Mouse (Mus musculus): ENCODE results near the gene Ofcc1.

- TF ChIP-seq CTCF (IDR thresholded peaks at IDR 0.05; ENCODE audit: low read depth, low read length): no peak
- no peak for TF ChIP-seq EP300 (IDR thresholded peaks at IDR 0.05; ENCODE audit: insufficient read depth, low read depth, low read length)
- no peak for TF ChIP-seq POLR2A (IDR thresholded peaks at IDR 0.05; ENCODE audit: insufficient read depth, low read length)
Observed at GRCm38 (mm10) chr13:40076236-40076635, 285.0 kb downstream of the Ofcc1 start.
